Mouse (Mus musculus): ENCODE results near the gene Olfr1351. TPM values are rescaled to one million over a fixed set of nuclear protein-coding genes. Genes with fewer than 3 reads are reported as not detected.
"Not testable (repeated sequence)": the region's sequence is repeated elsewhere in the genome, so short reads cannot be mapped to it uniquely, and the experiment has no call there.

Olfr1351 gene
- polyA plus RNA-seq (2015; fragmentation: Nextera tagmentation; extraction: Ambion mirVana) = not detected in 2 replicates

- Histone ChIP-seq H3K9me3 (0 out of 2 replicates have a peak, but pooled peaks cover 2% of the 10 kb centered on the region), H3K4me1 (no peaks in the 10 kb centered on the region), H3K4me3 (no peak within 1 kb of the TSS), H3K9ac (no peak within 1 kb of the TSS), H3K27ac (replicated peaks) (no peak within 1 kb of the TSS), H3K4me2 (no peak within 1 kb of the TSS), H3K27me3 (replicated peaks) (no peaks in the 10 kb centered on the region), H3K36me3 (no peaks in the 10 kb centered on the region)
- ATAC-seq (ENCODE audit: extremely low read depth, insufficient number of reproducible peaks, low FRiP score, low TSS enrichment) = no peak
- 49% methylated on average over 1 of the region's 1 CpGs for WGBS
Measured at GRCm38 (mm10) chr10:79012172-79012571, at the start of gene Olfr1351. Olfr1351 (plus strand) TSS chr10:79012472.

- H3K4me1 ChIP-seq; H3K36me3 ChIP-seq; H3K9me3 ChIP-seq; H3K27me3 ChIP-seq (replicated peaks); H3K27ac ChIP-seq (replicated peaks); H3K9ac ChIP-seq; ATAC-seq (ENCODE audit: extremely low read depth, insufficient number of reproducible peaks, low FRiP score, low TSS enrichment); H3K4me2 ChIP-seq; H3K4me3 ChIP-seq: not testable (repeated sequence)
Measured at GRCm38 (mm10) chr10:78963009-78963408, 49.3 kb upstream of the Olfr1351 start, which contains the start of gene Olfr1353. Olfr1353 (plus strand) TSS chr10:78963309.

- no peak within 1 kb of the TSS for H3K9ac ChIP-seq
- no peak within 1 kb of the TSS for H3K4me2 ChIP-seq
- no peaks in the 10 kb centered on the region for H3K36me3 ChIP-seq
- no peaks in the 10 kb centered on the region for H3K4me1 ChIP-seq
- no peak within 1 kb of the TSS for H3K27ac ChIP-seq (replicated peaks)
- ATAC-seq (ENCODE audit: extremely low read depth, insufficient number of reproducible peaks, low FRiP score, low TSS enrichment) = no peak
- no peaks in the 10 kb centered on the region for H3K27me3 ChIP-seq (replicated peaks)
- no peaks in the 10 kb centered on the region for H3K9me3 ChIP-seq
- H3K4me3 ChIP-seq = no peak within 1 kb of the TSS
Measured at GRCm38 (mm10) chr10:78980750-78981149, 31.5 kb upstream of the Olfr1351 start, which contains the start of gene Olfr1352. Olfr1352 (plus strand) TSS chr10:78981050.

- H3K4me2 ChIP-seq = no peak within 1 kb of the TSS
- peaks cover 12% of the 10 kb centered on the region for H3K9me3 ChIP-seq
- H3K27me3 ChIP-seq (replicated peaks) = no peaks in the 10 kb centered on the region
- ATAC-seq (ENCODE audit: extremely low read depth, insufficient number of reproducible peaks, low FRiP score, low TSS enrichment) = no peak
- no peaks in the 10 kb centered on the region for H3K4me1 ChIP-seq
- no peak within 1 kb of the TSS for H3K27ac ChIP-seq (replicated peaks)
- H3K36me3 ChIP-seq = no peaks in the 10 kb centered on the region
- H3K4me3 ChIP-seq = no peak within 1 kb of the TSS
- H3K9ac ChIP-seq = no peak within 1 kb of the TSS
Measured at GRCm38 (mm10) chr10:79028441-79028840, 16.2 kb downstream of the Olfr1351 start, which contains the start of gene Olfr57. Olfr57 (plus strand) TSS chr10:79028741.

- not testable (repeated sequence) for ATAC-seq (ENCODE audit: extremely low read depth, insufficient number of reproducible peaks, low FRiP score, low TSS enrichment); H3K9ac ChIP-seq; H3K27me3 ChIP-seq (replicated peaks); H3K4me2 ChIP-seq; H3K27ac ChIP-seq (replicated peaks); H3K4me3 ChIP-seq; H3K36me3 ChIP-seq; H3K4me1 ChIP-seq
- H3K9me3 ChIP-seq = peaks cover 42% of the 10 kb centered on the region
- WGBS = 77% methylated on average over 2 of the region's 2 CpGs
Measured at GRCm38 (mm10) chr10:79042457-79042856, 30.2 kb downstream of the Olfr1351 start.

GRCm38 (mm10) chr10:79057370-79057769 is 45.1 kb downstream of the Olfr1351 start:
- H3K4me3 ChIP-seq; ATAC-seq (ENCODE audit: extremely low read depth, insufficient number of reproducible peaks, low FRiP score, low TSS enrichment); H3K4me1 ChIP-seq; H3K9ac ChIP-seq; H3K4me2 ChIP-seq; H3K27me3 ChIP-seq (replicated peaks); H3K27ac ChIP-seq (replicated peaks): not testable (repeated sequence)
- H3K9me3 ChIP-seq = peaks cover 32% of the 10 kb centered on the region
- 28% methylated on average over 3 of the region's 3 CpGs for WGBS
- H3K36me3 ChIP-seq = peaks cover 44% of the 10 kb centered on the region

Other genes starting within 250 kb of the Olfr1351 start
- gene Slc1a6, start 232.0 kb upstream of the Olfr1351 start, polyA plus RNA-seq (2015; fragmentation: Nextera tagmentation; extraction: Ambion mirVana) = 0.97 and 1.2 TPM in 2 replicates
- not detected in 2 replicates for gene Olfr1356, start 160.3 kb upstream of the Olfr1351 start, polyA plus RNA-seq (2015; fragmentation: Nextera tagmentation; extraction: Ambion mirVana)
- not detected in 2 replicates for gene Olfr1355, start 136.9 kb upstream of the Olfr1351 start, polyA plus RNA-seq (2015; fragmentation: Nextera tagmentation; extraction: Ambion mirVana)
- gene Olfr1354, start 99.3 kb upstream of the Olfr1351 start, polyA plus RNA-seq (2015; fragmentation: Nextera tagmentation; extraction: Ambion mirVana) = not detected in 2 replicates
- gene Olfr8, start 61.8 kb upstream of the Olfr1351 start, polyA plus RNA-seq (2015; fragmentation: Nextera tagmentation; extraction: Ambion mirVana) = not detected in 2 replicates
- gene Olfr1353, start 49.2 kb upstream of the Olfr1351 start, polyA plus RNA-seq (2015; fragmentation: Nextera tagmentation; extraction: Ambion mirVana) = not detected in 2 replicates
- gene Olfr1352, start 31.4 kb upstream of the Olfr1351 start, polyA plus RNA-seq (2015; fragmentation: Nextera tagmentation; extraction: Ambion mirVana) = not detected in 2 replicates
- gene Olfr57, start 16.3 kb downstream of the Olfr1351 start, polyA plus RNA-seq (2015; fragmentation: Nextera tagmentation; extraction: Ambion mirVana) = 0.23 TPM in 1 of 2 replicates, not detected in the other
- gene 2610008E11Rik, start 85.1 kb downstream of the Olfr1351 start, polyA plus RNA-seq (2015; fragmentation: Nextera tagmentation; extraction: Ambion mirVana) = 16.4 and 16.7 TPM in 2 replicates
- not detected in 2 replicates for gene Vmn2r80, start 136.3 kb downstream of the Olfr1351 start, polyA plus RNA-seq (2015; fragmentation: Nextera tagmentation; extraction: Ambion mirVana)
- not detected in 2 replicates for gene Vmn2r81, start 235.2 kb downstream of the Olfr1351 start, polyA plus RNA-seq (2015; fragmentation: Nextera tagmentation; extraction: Ambion mirVana)

Data from heart, embryonic 13.5 days (tissue).